Mouse (Mus musculus) forebrain, embryonic 14.5 days (tissue): Measurements from ENCODE around the gene Mecr. TPM values are rescaled to one million over a fixed set of nuclear protein-coding genes. Genes with fewer than 3 reads are reported as not detected.
A peak's percentile ranks its signal among the peaks of the same experiment; 100 is the strongest.

Source experiments
- ATAC-seq: fragments of 200-750 bp; cut with Nextera tagmentation; 2 replicates; pipeline ENCODE4 v1.8.0; 2017; ENCODE audit warnings: mild to moderate bottlenecking, moderate library complexity
- DNase-seq: peaks from one replicate; pipeline ENCODE4 v3.0.0-alpha.2; 2015; ENCODE audit warnings: low spot score
- H3K27ac ChIP-seq: fragments of 300-500 bp; sonication (generic); 2 replicates; pipeline ENCODE4 v1.5.1; 2014; ENCODE audit warnings: low read depth, mild to moderate bottlenecking, control low read depth, low read length, moderate library complexity
- H3K27me3 ChIP-seq: fragments of 300-500 bp; sonication (generic); replicated peaks from 2 replicates; pipeline ENCODE4 v1.6.1; 2014; ENCODE audit warnings: low read length, control low read depth, mixed read lengths; ENCODE audit not compliant: control insufficient read depth, insufficient read depth
- H3K36me3 ChIP-seq: fragments of 300-500 bp; sonication (generic); 2 replicates; pipeline ENCODE4 v1.6.1; 2014; ENCODE audit warnings: low read length, control low read depth; ENCODE audit not compliant: control insufficient read depth, insufficient read depth
- H3K4me1 ChIP-seq: fragments of 300-500 bp; sonication (generic); 2 replicates; pipeline ENCODE4 v1.6.1; 2014; ENCODE audit warnings: antibody characterized with exemption, low read length, control low read depth; ENCODE audit not compliant: control insufficient read depth, insufficient read depth
- H3K4me2 ChIP-seq: fragments of 300-500 bp; sonication (generic); 2 replicates; pipeline ENCODE4 v1.6.1; 2014; ENCODE audit warnings: mild to moderate bottlenecking, control low read depth, low read length
- H3K4me3 ChIP-seq: fragments of 300-500 bp; sonication (generic); 2 replicates; pipeline ENCODE4 v1.5.1; 2014; ENCODE audit warnings: low read depth, low read length, control low read depth
- H3K9ac ChIP-seq: fragments of 300-500 bp; sonication (generic); 2 replicates; pipeline ENCODE4 v1.6.1; 2014; ENCODE audit warnings: mild to moderate bottlenecking, low read length, control low read depth, moderate library complexity
- H3K9me3 ChIP-seq: fragments of 300-500 bp; sonication (generic); replicated peaks from 2 replicates; pipeline ENCODE4 v1.6.1; 2016; ENCODE audit warnings: low read length, control low read depth, mixed read lengths; ENCODE audit not compliant: control insufficient read depth
- WGBS: fragments of 180-500 bp; shearing (Covaris S2); extraction: QIAGEN DNeasy Blood & Tissue Kit; methylation state at CpG from one replicate; pipeline ENCODE4 v1.1.7; 2014; 5-methylcytosine and 5-hydroxymethylcytosine counted together
- polyA plus RNA-seq: library from polyadenylated mRNA; unstranded; fragments of >200 nt; fragmentation: Nextera tagmentation; extraction: Ambion mirVana; gene quantifications from 2 replicates; pipeline ENCODE4 v1.2.1, GENCODE M21; 2014

Mecr gene
- polyA plus RNA-seq, 1 experiment from 2014 or later, result 35.7 TPM

GRCm38 (mm10) chr4:131911521-131911920, 68.3 kb downstream of the Mecr start:
- no peaks in the 10 kb centered on the region for H3K9me3 ChIP-seq
- no peaks in the 10 kb centered on the region for H3K36me3 ChIP-seq
- ATAC-seq, result no peak
- no peak overlapping the region for H3K27ac ChIP-seq
- peaks cover 8% of the 10 kb centered on the region for H3K4me1 ChIP-seq
- DNase-seq, result no peak
- WGBS, result 63% methylated on average over 3 of the region's 5 CpGs
- H3K4me2 ChIP-seq, result no peak overlapping the region
- peaks cover 34% of the 10 kb centered on the region for H3K27me3 ChIP-seq
- H3K9ac ChIP-seq, result no peak overlapping the region
- H3K4me3 ChIP-seq, result no peak overlapping the region

DNA sequence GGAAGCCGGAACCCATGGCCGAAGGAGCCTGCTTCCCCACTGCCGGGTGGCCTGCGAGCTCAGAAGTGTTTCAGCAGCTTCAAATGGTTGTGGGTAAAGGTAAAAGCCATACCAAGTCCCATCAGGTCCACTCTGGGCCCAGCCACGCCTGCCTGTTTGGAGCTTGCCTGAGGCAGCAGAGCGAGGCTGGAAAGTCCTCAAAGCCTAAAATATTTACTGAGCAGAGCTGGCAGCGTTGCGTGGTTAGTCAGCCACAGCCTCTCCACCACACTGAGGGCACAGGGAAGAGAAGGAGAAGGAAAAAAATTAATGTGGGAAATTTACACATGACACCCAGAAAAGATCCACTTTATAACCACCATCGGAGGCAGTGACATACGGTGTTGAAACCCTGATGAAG, 70.3 kb downstream of the Mecr start:
- Histone ChIP-seq H3K9me3 (no peaks in the 10 kb centered on the region), H3K4me3 (no peak overlapping the region), H3K36me3 (no peaks in the 10 kb centered on the region), H3K9ac (no peak overlapping the region), H3K4me1 (peaks cover 8% of the 10 kb centered on the region), H3K27ac (no peak overlapping the region), H3K4me2 (no peak overlapping the region), H3K27me3 (peaks cover 53% of the 10 kb centered on the region)
- WGBS, result 59% methylated on average over 10 of the region's 10 CpGs
- ATAC-seq (no peak), DNase-seq (no peak)

- DNase-seq, result no peak
- no peak overlapping the region; the same call in 1 of the 2 replicates for H3K9ac ChIP-seq
- peaks cover 59% of the 10 kb centered on the region for H3K27me3 ChIP-seq
- no peak overlapping the region for H3K27ac ChIP-seq
- ATAC-seq, result no peak
- H3K4me2 ChIP-seq, result no peak overlapping the region
- H3K9me3 ChIP-seq, result no peaks in the 10 kb centered on the region
- H3K36me3 ChIP-seq, result no peaks in the 10 kb centered on the region
- peaks cover 8% of the 10 kb centered on the region for H3K4me1 ChIP-seq
- no peak overlapping the region for H3K4me3 ChIP-seq
- 9% methylated on average over 9 of the region's 9 CpGs for WGBS
Observed at GRCm38 (mm10) chr4:131914046-131914643, 70.9 kb downstream of the Mecr start.

DNA sequence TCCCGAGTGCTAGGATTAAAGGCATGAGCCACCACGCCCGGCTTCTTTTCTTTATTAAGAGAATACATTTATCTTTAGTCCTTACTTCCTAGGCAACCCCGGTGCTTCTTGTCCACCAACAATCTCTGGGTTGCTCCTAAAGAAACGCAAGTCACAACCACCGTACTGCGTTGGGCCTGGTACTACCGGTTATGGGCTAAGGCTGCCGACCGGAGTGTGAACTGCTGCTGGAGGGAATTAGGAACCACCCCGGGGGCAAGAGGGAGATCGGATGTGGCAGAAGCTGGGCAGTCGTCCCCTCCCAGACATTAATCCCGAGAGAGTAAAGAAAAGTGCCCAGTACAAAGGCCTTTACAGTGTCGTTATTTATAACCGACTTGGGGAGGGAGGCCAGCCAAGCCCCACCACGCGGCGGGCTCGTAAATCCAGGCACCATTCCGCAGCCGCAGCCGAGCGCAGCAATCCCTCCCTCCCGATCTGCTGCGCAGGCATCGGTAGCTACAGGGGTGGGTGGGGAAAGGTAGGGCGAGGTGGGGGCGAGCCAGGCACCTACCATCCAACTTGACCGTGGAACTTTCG, 71.7 kb downstream of the Mecr start:
- H3K36me3 ChIP-seq, result no peaks in the 10 kb centered on the region
- ATAC-seq (no peak), DNase-seq (peak; percentile 42)
- peak overlapping the region; percentile 51 for H3K4me2 ChIP-seq
- no peak overlapping the region for H3K27ac ChIP-seq
- H3K4me1 ChIP-seq, result peaks cover 8% of the 10 kb centered on the region
- no peaks in the 10 kb centered on the region for H3K9me3 ChIP-seq
- 2% methylated on average over 31 of the region's 31 CpGs for WGBS
- H3K27me3 ChIP-seq, result peaks cover 68% of the 10 kb centered on the region
- peak overlapping the region; percentile 22 for H3K4me3 ChIP-seq
- peak overlapping the region; percentile 53 for H3K9ac ChIP-seq

- H3K27ac ChIP-seq, result no peak overlapping the region
- H3K36me3 ChIP-seq, result no peaks in the 10 kb centered on the region
- H3K9ac ChIP-seq, result peak overlapping the region; percentile 41
- peaks cover 77% of the 10 kb centered on the region for H3K27me3 ChIP-seq
- ATAC-seq (no peak), DNase-seq (no peak)
- no peaks in the 10 kb centered on the region for H3K9me3 ChIP-seq
- H3K4me1 ChIP-seq, result peaks cover 9% of the 10 kb centered on the region
- 24% methylated on average over 13 of the region's 13 CpGs for WGBS
- H3K4me3 ChIP-seq, result no peak overlapping the region
- peak overlapping the region; percentile 51; the same call in 1 of the 2 replicates for H3K4me2 ChIP-seq
Observed at GRCm38 (mm10) chr4:131915821-131916328, 72.6 kb downstream of the Mecr start.

DNA sequence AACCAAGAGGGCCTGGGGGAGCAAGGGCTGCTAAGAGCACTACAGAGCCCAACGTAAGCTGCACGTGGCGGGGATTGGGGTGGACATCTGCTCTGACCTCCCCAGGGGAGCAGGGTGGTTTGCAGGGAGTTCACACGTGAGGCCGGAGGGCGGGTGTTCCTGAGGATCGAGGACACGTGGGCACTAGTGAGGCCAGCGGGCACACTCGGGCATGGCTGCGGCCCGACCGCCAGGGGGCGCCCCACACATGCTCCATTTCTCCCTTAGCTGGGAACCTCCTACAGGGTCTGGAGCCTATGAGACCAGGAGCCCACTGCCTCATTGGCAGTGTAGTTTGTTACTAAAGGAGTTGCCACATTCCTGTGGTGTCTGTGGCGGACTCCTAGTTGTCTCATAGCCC, 73.2 kb downstream of the Mecr start:
- ATAC-seq, result peak; percentile 40; the same call in 1 of the 2 replicates

DNA sequence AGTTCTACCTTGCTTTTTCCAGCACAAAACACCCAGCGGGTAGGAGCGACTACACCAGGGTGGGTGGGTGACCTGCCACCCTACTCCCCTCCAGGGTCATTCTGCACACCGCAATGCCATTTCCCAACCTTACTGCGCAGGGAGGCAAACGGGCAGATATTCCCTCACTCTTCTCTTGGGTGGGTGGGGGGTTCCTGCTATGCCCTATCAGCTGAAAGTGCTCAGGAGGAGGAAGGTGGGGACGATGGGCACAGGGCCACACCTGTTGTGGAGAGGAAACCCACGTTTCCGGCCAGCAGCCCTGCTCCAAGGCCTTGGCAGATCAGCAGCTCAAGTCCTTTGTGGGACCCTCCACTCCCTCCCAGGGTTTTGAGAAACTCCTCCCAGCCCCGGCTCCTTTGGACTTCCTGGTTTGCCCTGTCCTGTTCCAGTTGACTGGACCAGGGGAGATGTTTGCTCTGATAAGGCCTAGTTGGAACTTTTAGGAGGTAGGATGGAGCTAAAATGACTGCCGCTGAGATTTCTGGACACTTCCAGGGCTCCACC, 73.8 kb downstream of the Mecr start:
- peaks cover 19% of the 10 kb centered on the region for H3K4me1 ChIP-seq
- H3K9me3 ChIP-seq, result no peaks in the 10 kb centered on the region
- no peak overlapping the region for H3K27ac ChIP-seq
- 90% methylated on average over 10 of the region's 10 CpGs for WGBS
- H3K9ac ChIP-seq, result no peak overlapping the region
- no peak overlapping the region for H3K4me2 ChIP-seq
- peaks cover 89% of the 10 kb centered on the region for H3K27me3 ChIP-seq
- H3K36me3 ChIP-seq, result no peaks in the 10 kb centered on the region
- DNase-seq (no peak), ATAC-seq (no peak)
- no peak overlapping the region for H3K4me3 ChIP-seq

More for the DNA sequence above, 73.2 kb downstream of the Mecr start:
- Histone ChIP-seq H3K9me3 (no peaks in the 10 kb centered on the region), H3K4me1 (peaks cover 14% of the 10 kb centered on the region), H3K4me3 (no peak overlapping the region), H3K36me3 (no peaks in the 10 kb centered on the region), H3K27ac (no peak overlapping the region), H3K4me2 (no peak overlapping the region), H3K9ac (no peak overlapping the region), H3K27me3 (peaks cover 82% of the 10 kb centered on the region)
- DNase-seq, result peak; percentile 53
- 5% methylated on average over 15 of the region's 15 CpGs for WGBS
